Mouse (Mus musculus) lung, adult 2 months (tissue): ENCODE measurements at regions not wholly inside any gene's neighbourhood (a gene's known extent, or its start where the extent isn't known, plus 50 kb on each side); places are given as distances from the start of the nearest gene placed in this dataset.
A peak's percentile ranks its signal among the peaks of the same experiment; 100 is the strongest.

ENCODE experiments used
- DNase-seq: peaks from one replicate; pipeline ENCODE4 v3.0.0; 2022
- H3K4me1 ChIP-seq: fragments of 200-500 bp; 2 replicates; pipeline ENCODE4 v1.6.1; 2011; ENCODE audit warnings: low read length; ENCODE audit not compliant: control insufficient read depth, insufficient read depth
- H3K4me3 ChIP-seq: fragments of 200-500 bp; replicated peaks from 2 replicates; pipeline ENCODE3; 2011; ENCODE audit warnings: low read depth, mild to moderate bottlenecking, control low read depth, low read length; ENCODE audit errors: extremely low read depth
- CTCF ChIP-seq: fragments of 200-500 bp; IDR thresholded peaks from 2 replicates; pipeline ENCODE4 v1.5.1; 2011; ENCODE audit warnings: mild to moderate bottlenecking, low read length, control low read depth; ENCODE audit not compliant: insufficient read depth
- POLR2A ChIP-seq: fragments of 200-500 bp; IDR thresholded peaks from 2 replicates; pipeline ENCODE4 v1.6.1; 2011; ENCODE audit warnings: low read depth, mild to moderate bottlenecking, control low read depth, low read length, borderline replicate concordance; ENCODE audit errors: extremely low read depth
- WGBS: fragments of 180-500 bp; shearing (Covaris S2); methylation state at CpG from one replicate; pipeline ENCODE4 v1.1.7; 2018; 5-methylcytosine and 5-hydroxymethylcytosine counted together

DNA sequence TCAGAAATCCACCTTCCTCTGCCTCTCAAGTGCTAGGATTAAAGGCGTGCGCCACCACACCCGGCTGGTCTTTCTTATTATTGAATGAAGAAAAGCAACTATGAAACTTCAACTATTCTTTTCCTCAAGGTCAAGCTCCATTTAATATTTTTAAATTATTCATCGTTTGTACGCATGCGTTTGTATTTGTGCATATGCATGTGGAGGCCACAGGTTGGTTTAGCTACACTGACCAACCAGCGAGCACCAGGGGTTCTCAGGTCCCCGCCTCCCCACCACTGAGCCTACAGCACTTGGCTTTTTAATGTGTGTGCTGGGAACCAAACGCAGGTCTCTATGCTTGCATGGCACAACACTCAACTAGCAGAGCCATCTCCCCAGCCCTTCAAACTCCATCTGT lies 51.0 kb upstream of the Tmem252 start:
- DNase-seq: no peak
- H3K4me3 ChIP-seq: no peak overlapping the region
- WGBS: 94% methylated on average over 9 of the region's 9 CpGs

DNA sequence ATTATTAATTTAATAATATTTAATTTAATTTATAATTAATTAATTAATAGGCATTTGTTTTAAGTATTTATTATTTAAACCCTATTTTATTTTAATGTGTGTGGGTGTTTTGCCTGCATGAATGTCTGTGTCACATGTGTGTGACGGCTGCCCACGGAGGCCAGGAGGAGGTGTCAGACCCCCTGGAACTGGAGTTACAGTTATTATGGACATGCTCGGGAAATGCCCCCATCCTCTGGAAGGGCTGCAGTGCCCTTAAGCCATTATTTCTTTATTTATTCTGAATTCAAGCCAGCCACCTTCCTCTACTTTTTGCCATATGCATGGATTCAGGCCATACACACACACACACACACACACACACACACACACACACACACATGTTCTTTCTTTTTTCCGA lies 51.5 kb upstream of the Tmem252 start:
- Histone ChIP-seq H3K4me1 (no peaks in the 10 kb centered on the region), H3K4me3 (no peak overlapping the region)
- DNase-seq: no peak
- TF ChIP-seq CTCF (no peak), POLR2A (no peak)
- WGBS: 71% methylated on average over 4 of the region's 4 CpGs

More for the DNA sequence above, 51.0 kb upstream of the Tmem252 start:
- no peaks in the 10 kb centered on the region for H3K4me1 ChIP-seq
- TF ChIP-seq CTCF: no peak
- no peak for TF ChIP-seq POLR2A

DNA sequence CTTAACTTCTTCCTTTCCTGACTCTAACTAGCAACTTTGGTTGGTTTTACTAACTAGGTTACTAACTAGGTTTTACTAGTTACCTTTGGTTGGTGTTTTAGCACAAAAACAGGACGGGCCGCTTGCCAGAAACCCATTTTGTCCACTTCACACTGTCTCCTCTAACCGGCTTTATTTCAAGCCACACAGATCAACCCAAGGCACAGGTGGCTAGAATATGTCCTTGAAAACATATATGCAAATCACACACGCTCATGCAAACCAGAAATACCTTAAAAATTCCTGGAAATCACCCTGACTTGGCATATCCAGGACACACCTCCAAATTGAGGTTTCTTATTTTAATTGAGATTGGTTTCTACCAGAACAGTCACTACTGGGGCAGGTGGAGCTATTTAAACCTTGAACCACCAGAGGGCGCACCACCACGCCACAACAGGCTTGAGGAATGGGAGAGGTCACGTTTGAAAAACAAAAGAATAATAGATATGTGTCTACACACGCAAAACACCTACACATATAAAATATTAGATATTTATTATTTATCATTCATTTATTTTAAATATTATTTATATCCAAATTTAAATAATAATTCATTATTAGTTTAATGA lies 52.1 kb upstream of the Tmem252 start:
- 30% methylated on average over 8 of the region's 8 CpGs for WGBS
- Histone ChIP-seq H3K4me3 (no peak overlapping the region), H3K4me1 (no peaks in the 10 kb centered on the region)
- DNase-seq: peak; percentile 68
- TF ChIP-seq POLR2A (no peak), CTCF (peak; percentile 91)

DNA sequence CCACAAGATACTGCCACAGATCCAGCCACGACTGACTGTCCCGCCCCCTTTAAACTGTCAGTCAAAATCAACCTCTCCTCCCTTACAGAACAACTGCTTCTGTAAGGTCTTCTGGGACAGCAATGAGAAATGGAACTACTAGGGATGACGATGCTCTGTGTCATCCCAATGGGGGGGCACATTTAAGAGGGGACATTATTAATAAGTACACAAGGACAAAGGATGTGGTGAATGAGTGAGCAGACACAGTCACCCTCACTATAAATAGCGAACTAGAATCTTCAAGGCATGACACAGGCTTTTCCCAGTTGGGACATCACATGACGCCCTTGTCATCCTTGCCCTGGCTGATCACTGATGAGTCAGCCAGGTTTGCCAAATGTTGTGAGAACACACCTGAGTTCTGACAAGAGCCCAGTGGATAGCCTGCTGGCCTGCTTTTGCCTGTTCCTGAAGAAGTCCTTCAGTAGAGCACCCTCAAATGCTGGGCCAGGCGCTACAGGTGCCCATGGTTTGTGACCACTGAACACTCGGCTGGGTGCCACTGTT lies 58.0 kb upstream of the Tmem252 start:
- H3K4me3 ChIP-seq: no peak overlapping the region
- DNase-seq: no peak
- WGBS: 72% methylated on average over 7 of the region's 7 CpGs
- no peak for TF ChIP-seq POLR2A
- TF ChIP-seq CTCF: no peak
- H3K4me1 ChIP-seq: no peaks in the 10 kb centered on the region

DNA sequence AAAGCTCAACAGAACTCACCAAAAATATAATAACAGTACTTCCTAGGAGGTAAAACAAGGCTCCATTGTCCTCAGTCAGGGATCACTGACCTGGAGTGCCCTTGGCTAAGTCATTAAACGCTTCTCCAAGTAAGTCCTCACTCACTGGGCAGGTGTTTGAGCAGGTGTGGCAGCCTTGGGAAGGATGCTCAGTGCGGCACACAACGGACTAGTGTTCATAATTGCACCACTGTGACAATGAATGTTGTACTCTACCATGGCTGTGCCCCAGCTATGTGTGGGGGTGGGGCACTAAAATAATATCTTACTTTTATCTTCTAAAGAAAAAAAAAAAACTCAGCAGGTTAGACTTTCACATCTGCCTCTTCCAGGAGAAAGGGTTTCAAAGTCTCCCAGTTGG lies 52.2 kb upstream of the Pip5k1b start:
- no peak for DNase-seq

DNA sequence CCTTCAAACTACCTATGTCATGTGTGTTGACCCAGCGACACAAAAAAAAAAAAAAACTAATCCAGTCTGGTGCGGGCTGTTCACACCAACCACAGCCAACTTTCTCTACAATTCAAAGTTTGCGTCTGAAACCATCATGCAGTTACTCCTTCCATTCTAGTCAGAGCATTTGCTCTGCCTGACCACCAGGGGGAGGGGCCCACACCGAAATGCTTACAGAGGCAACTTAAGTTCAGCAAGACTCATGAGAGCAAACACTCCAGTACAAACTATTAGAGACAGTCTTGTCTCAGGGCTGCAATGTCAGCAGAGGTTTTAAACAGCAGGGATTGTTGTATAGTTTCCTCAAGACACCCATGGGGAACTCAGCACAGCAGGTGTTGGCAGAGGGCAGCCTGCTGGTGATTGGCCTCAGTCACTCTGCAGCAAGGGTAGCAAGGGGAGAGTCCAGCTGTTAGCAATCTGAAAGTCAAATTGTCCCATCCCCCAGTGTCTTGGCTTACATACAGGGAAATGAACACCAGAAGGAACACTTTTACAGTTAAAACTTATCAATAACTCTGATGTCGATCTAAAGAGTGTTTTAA lies 50.8 kb upstream of the Pip5k1b start:
- H3K4me1 ChIP-seq: no peaks in the 10 kb centered on the region
- WGBS: 62% methylated on average over 5 of the region's 5 CpGs
- no peak overlapping the region for H3K4me3 ChIP-seq
- TF ChIP-seq POLR2A (no peak), CTCF (peak; percentile 63)
- peak; percentile 29 for DNase-seq

More for the DNA sequence above, 52.2 kb upstream of the Pip5k1b start:
- 62% methylated on average over 3 of the region's 3 CpGs for whole genome bisulfite sequencing
- H3K4me1 ChIP-seq: no peaks in the 10 kb centered on the region
- TF ChIP-seq CTCF (no peak), POLR2A (no peak)
- no peak overlapping the region for H3K4me3 ChIP-seq
